Mouse (Mus musculus): ENCODE data around the gene March10.

- no peak for TF ChIP-seq POLR2A (IDR thresholded peaks at IDR 0.05; ENCODE audit: insufficient read length, low read depth)
- peak in 1 of 3 experiments; percentile 48 for TF ChIP-seq MYOG (IDR thresholded peaks at IDR 0.05; ENCODE audit: control insufficient read depth in 1 of 3, insufficient read depth in 1 of 3, insufficient read length in 2 of 3, low read depth in 2 of 3)
- no peak for TF ChIP-seq TCF12 (IDR thresholded peaks at IDR 0.05; ENCODE audit: insufficient read depth, poor library complexity, severe bottlenecking)
- no peak for TF ChIP-seq SRF (IDR thresholded peaks at IDR 0.05; ENCODE audit: control insufficient read depth, insufficient read length, low read depth)
- no peak for TF ChIP-seq POLR2AphosphoS2 (IDR thresholded peaks at IDR 0.05; ENCODE audit: insufficient read length, low read depth)
- no peak for TF ChIP-seq USF1 (IDR thresholded peaks at IDR 0.05; ENCODE audit: low read depth)
- no peak for TF ChIP-seq CEBPB (IDR thresholded peaks at IDR 0.05; ENCODE audit: insufficient read depth, poor library complexity, severe bottlenecking)
- no peak for TF ChIP-seq MAX (IDR thresholded peaks at IDR 0.05; ENCODE audit: low read depth)
- peak in 2 of 3 experiments; percentile 53 to 60 for TF ChIP-seq MYOD1 (IDR thresholded peaks at IDR 0.05; ENCODE audit: control insufficient read depth in 1 of 3, insufficient read length in 2 of 3, low read depth in 2 of 3)
- TF ChIP-seq TCF3 (IDR thresholded peaks at IDR 0.05; ENCODE audit: insufficient read length, low read depth), result no peak
- TF ChIP-seq E2F4 (IDR thresholded peaks at IDR 0.05; ENCODE audit: insufficient read depth), result no peak
- no peak for TF ChIP-seq REST (IDR thresholded peaks at IDR 0.05; ENCODE audit: insufficient read depth, insufficient read length)
These were observed 26.2 kb upstream of the March10 start for GRCm38 (mm10) chr11:105482747-105483146.
